Mouse (Mus musculus) heart, postnatal 0 days (tissue): Measurements from ENCODE around the gene Abcb11. TPM values are rescaled to one million over a fixed set of nuclear protein-coding genes. Genes with fewer than 3 reads are reported as not detected.
"Not testable (repeated sequence)": the region's sequence is repeated elsewhere in the genome, so short reads cannot be mapped to it uniquely, and the experiment has no call there.

ENCODE experiments used
- ATAC-seq: fragments of 200-750 bp; cut with Nextera tagmentation; 2 replicates; pipeline ENCODE4 v1.8.0; 2017; ENCODE audit warnings: low read depth, moderate number of reproducible peaks, moderate library complexity; ENCODE audit not compliant: insufficient read depth
- DNase-seq: peaks from one replicate; pipeline ENCODE4 v3.0.0-alpha.2; 2016; ENCODE audit warnings: low spot score
- H3K27ac ChIP-seq: fragments of 300-500 bp; sonication (generic); 2 replicates; pipeline ENCODE4 v1.5.1; 2014; ENCODE audit warnings: low read depth, mild to moderate bottlenecking
- H3K27me3 ChIP-seq: fragments of 300-500 bp; sonication (generic); 2 replicates; pipeline ENCODE4 v1.6.1; 2014; ENCODE audit warnings: low read length, mixed read lengths; ENCODE audit not compliant: control insufficient read depth, insufficient read depth
- H3K36me3 ChIP-seq: fragments of 300-500 bp; sonication (generic); replicated peaks from 2 replicates; pipeline ENCODE4 v1.6.1; 2014; ENCODE audit warnings: low read length, mixed read lengths; ENCODE audit not compliant: control insufficient read depth, insufficient read depth
- H3K4me1 ChIP-seq: fragments of 300-500 bp; sonication (generic); 2 replicates; pipeline ENCODE4 v1.6.1; 2014; ENCODE audit warnings: antibody characterized with exemption; ENCODE audit not compliant: control insufficient read depth, insufficient read depth
- H3K4me2 ChIP-seq: fragments of 300-500 bp; sonication (generic); 2 replicates; pipeline ENCODE4 v1.6.1; 2014; ENCODE audit warnings: low read depth, mild to moderate bottlenecking, low read length, moderate library complexity
- H3K4me3 ChIP-seq: fragments of 300-500 bp; sonication (generic); 2 replicates; pipeline ENCODE4 v1.5.1; 2014; ENCODE audit warnings: low read depth, low read length
- H3K9ac ChIP-seq: fragments of 300-500 bp; sonication (generic); replicated peaks from 2 replicates; pipeline ENCODE4 v1.6.1; 2014; ENCODE audit warnings: low read depth, low read length, mixed read lengths
- H3K9me3 ChIP-seq: fragments of 300-500 bp; sonication (generic); replicated peaks from 2 replicates; pipeline ENCODE4 v1.6.1; 2016; ENCODE audit warnings: low read length; ENCODE audit not compliant: control insufficient read depth
- CTCF ChIP-seq: IDR thresholded peaks from 2 replicates; pipeline ENCODE4 v1.5.1; 2016; ENCODE audit warnings: antibody characterized with exemption, control low read depth, low read depth
- EP300 ChIP-seq: IDR thresholded peaks from 2 replicates; pipeline ENCODE4 v1.6.1; 2016; ENCODE audit warnings: antibody characterized with exemption, low read depth
- WGBS: fragments of 180-500 bp; shearing (Covaris S2); extraction: QIAGEN DNeasy Blood & Tissue Kit; methylation state at CpG from one replicate; pipeline ENCODE4 v1.1.7; 2014; 5-methylcytosine and 5-hydroxymethylcytosine counted together
- polyA plus RNA-seq: library from polyadenylated mRNA; unstranded; fragments of >200 nt; fragmentation: Nextera tagmentation; extraction: Ambion mirVana; gene quantifications from 2 replicates; pipeline ENCODE4 v1.2.1, GENCODE M21; 2015
- total RNA-seq: library from RNA; depleted of rRNA; stranded (reverse); fragments of >200 nt; gene quantifications from 2 replicates; pipeline ENCODE4 v1.2.3, GENCODE M21; 2014; ENCODE audit warnings: low replicate concordance

Gene Abcb11
- total and polyA plus RNA-seq, 2 experiments from 2014 or later = not detected

- Histone ChIP-seq H3K4me3 (no peak overlapping the region), H3K27me3 (no peaks in the 10 kb centered on the region), H3K4me1 (peaks cover 10% of the 10 kb centered on the region; the same call in 1 of the 2 replicates), H3K27ac (no peak overlapping the region), H3K9ac (no peak overlapping the region), H3K36me3 (no peaks in the 10 kb centered on the region), H3K4me2 (no peak overlapping the region), H3K9me3 (no peaks in the 10 kb centered on the region)
- no peak for ATAC-seq
- WGBS = 78% methylated on average over 6 of the region's 6 CpGs
- no peak for DNase-seq
- TF ChIP-seq EP300 = no peak
- no peak for TF ChIP-seq CTCF
These were observed 34.3 kb downstream of the Abcb11 start for GRCm38 (mm10) chr2:69308136-69308535.

- H3K36me3 ChIP-seq, H3K27me3 ChIP-seq, H3K27ac ChIP-seq, ATAC-seq, H3K9me3 ChIP-seq, H3K4me3 ChIP-seq, H3K4me2 ChIP-seq, DNase-seq, H3K9ac ChIP-seq: not testable (repeated sequence)
- WGBS = 86% methylated on average over 5 of the region's 6 CpGs
- peaks cover 10% of the 10 kb centered on the region; the same call in 1 of the 2 replicates for H3K4me1 ChIP-seq
These were observed 41.8 kb downstream of the Abcb11 start for GRCm38 (mm10) chr2:69300568-69300967.

GRCm38 (mm10) chr2:69294508-69294907 is 47.9 kb downstream of the Abcb11 start:
- ATAC-seq = no peak
- no peaks in the 10 kb centered on the region for H3K27me3 ChIP-seq
- no peaks in the 10 kb centered on the region for H3K36me3 ChIP-seq
- H3K27ac ChIP-seq = no peak overlapping the region
- H3K9me3 ChIP-seq = no peaks in the 10 kb centered on the region
- no peak overlapping the region for H3K4me2 ChIP-seq
- no peak overlapping the region for H3K9ac ChIP-seq
- H3K4me3 ChIP-seq = no peak overlapping the region
- TF ChIP-seq EP300 (no peak), CTCF (no peak)
- no peak for DNase-seq
- no peaks in the 10 kb centered on the region for H3K4me1 ChIP-seq

DNA sequence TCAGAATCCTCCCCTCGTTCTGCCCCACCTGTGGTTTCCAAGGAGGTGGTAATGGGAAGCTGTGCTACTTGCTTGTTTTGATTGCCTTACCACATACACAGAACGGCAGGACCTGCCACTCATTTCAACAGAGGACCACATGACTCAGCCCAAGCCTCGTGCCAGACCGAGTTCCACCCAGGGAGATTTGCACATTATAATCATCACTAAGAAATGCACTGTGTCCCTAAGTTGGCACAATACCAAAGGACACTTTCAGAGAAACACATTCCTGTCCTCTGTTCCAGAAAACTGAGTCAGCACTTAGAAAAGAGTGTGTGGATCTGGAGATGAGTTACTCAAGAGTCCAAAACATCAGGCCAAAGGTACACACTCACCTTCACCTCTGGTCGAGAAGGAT is 53.4 kb downstream of the Abcb11 start:
- Histone ChIP-seq H3K4me2 (no peak overlapping the region), H3K9ac (no peak overlapping the region), H3K27me3 (no peaks in the 10 kb centered on the region), H3K9me3 (no peaks in the 10 kb centered on the region), H3K36me3 (no peaks in the 10 kb centered on the region), H3K27ac (no peak overlapping the region), H3K4me3 (no peak overlapping the region), H3K4me1 (peaks cover 5% of the 10 kb centered on the region; the same call in 1 of the 2 replicates)
- WGBS = 18% methylated on average over 5 of the region's 5 CpGs
- TF ChIP-seq CTCF = no peak
- TF ChIP-seq EP300 = no peak
- DNase-seq = peak; percentile 34
- peak; percentile 79 for ATAC-seq

- Histone ChIP-seq H3K36me3 (no peaks in the 10 kb centered on the region), H3K27ac (no peak overlapping the region), H3K4me3 (no peak overlapping the region), H3K27me3 (no peaks in the 10 kb centered on the region), H3K4me1 (no peaks in the 10 kb centered on the region), H3K9ac (no peak overlapping the region), H3K4me2 (no peak overlapping the region), H3K9me3 (no peaks in the 10 kb centered on the region)
- TF ChIP-seq EP300 (no peak), CTCF (peak; percentile 76)
- ATAC-seq (0 out of 2 replicates have a peak, but pooled peaks have one; percentile 49), DNase-seq (peak; percentile 81)
- WGBS = 0% methylated on average over 1 of the region's 1 CpGs
These were observed 66.5 kb downstream of the Abcb11 start for GRCm38 (mm10) chr2:69275875-69276274.

GRCm38 (mm10) chr2:69264069-69264618 is 78.3 kb downstream of the Abcb11 start:
- Histone ChIP-seq H3K27ac (no peak overlapping the region), H3K4me3 (no peak overlapping the region), H3K9ac (no peak overlapping the region), H3K4me2 (no peak overlapping the region), H3K27me3 (no peaks in the 10 kb centered on the region), H3K9me3 (no peaks in the 10 kb centered on the region), H3K36me3 (no peaks in the 10 kb centered on the region), H3K4me1 (no peaks in the 10 kb centered on the region)
- DNase-seq (no peak), ATAC-seq (no peak)
- TF ChIP-seq EP300 = no peak
- no peak for TF ChIP-seq CTCF
